Mouse (Mus musculus): ENCODE measurements around the gene Wdr95. TPM values are rescaled to one million over a fixed set of nuclear protein-coding genes. Genes with fewer than 3 reads are reported as not detected.

The Wdr95 gene
- total and polyA plus RNA-seq, 2 experiments = not detected

- TF ChIP-seq CTCF (IDR thresholded peaks at IDR 0.05; ENCODE audit: low read depth, low read length) (no peak), POLR2A (IDR thresholded peaks at IDR 0.05; ENCODE audit: extremely low read depth, insufficient read depth, low read length) (no peak)
- H3K27me3 ChIP-seq (ENCODE audit: control insufficient read depth, insufficient read depth, low read length) = no peaks in the 10 kb centered on the region; the same call in 1 of the 2 replicates
- no peaks in the 10 kb centered on the region; the same call in 1 of the 2 replicates for H3K4me1 ChIP-seq (ENCODE audit: control insufficient read depth, insufficient read depth, low read length)
- no peaks in the 10 kb centered on the region for H3K79me2 ChIP-seq (ENCODE audit: control insufficient read depth, insufficient read depth, low read length)
- H3K27ac ChIP-seq (replicated peaks; ENCODE audit: insufficient read depth, low read depth, low read length) = no peak overlapping the region
- 73% methylated on average over 3 of the region's 3 CpGs for WGBS
- H3K4me3 ChIP-seq (ENCODE audit: insufficient read depth, low read depth, low read length) = no peak overlapping the region
- no peak for DNase-seq (ENCODE audit: extremely low read depth, low read depth, low spot score)
- no peaks in the 10 kb centered on the region for H3K36me3 ChIP-seq (ENCODE audit: control insufficient read depth, insufficient read depth, low read length)
- no peak overlapping the region for H3K9ac ChIP-seq (ENCODE audit: low read depth, low read length)
These were observed 15.8 kb upstream of the Wdr95 start for GRCm38 (mm10) chr5:149512695-149513094.

GRCm38 (mm10) chr5:149513438-149514086 lies 14.9 kb upstream of the Wdr95 start:
- H3K4me1 ChIP-seq (ENCODE audit: control insufficient read depth, insufficient read depth, low read length) = no peaks in the 10 kb centered on the region; the same call in 1 of the 2 replicates
- no peak overlapping the region for H3K4me3 ChIP-seq (ENCODE audit: insufficient read depth, low read depth, low read length)
- H3K79me2 ChIP-seq (ENCODE audit: control insufficient read depth, insufficient read depth, low read length) = no peaks in the 10 kb centered on the region
- H3K9ac ChIP-seq (ENCODE audit: low read depth, low read length) = no peak overlapping the region
- no peak for DNase-seq (ENCODE audit: extremely low read depth, low read depth, low spot score)
- no peak overlapping the region for H3K27ac ChIP-seq (replicated peaks; ENCODE audit: insufficient read depth, low read depth, low read length)
- H3K27me3 ChIP-seq (ENCODE audit: control insufficient read depth, insufficient read depth, low read length) = no peaks in the 10 kb centered on the region; the same call in 1 of the 2 replicates
- TF ChIP-seq POLR2A (IDR thresholded peaks at IDR 0.05; ENCODE audit: extremely low read depth, insufficient read depth, low read length) (no peak), CTCF (IDR thresholded peaks at IDR 0.05; ENCODE audit: low read depth, low read length) (no peak)
- 67% methylated on average over 9 of the region's 9 CpGs for WGBS
- no peaks in the 10 kb centered on the region for H3K36me3 ChIP-seq (ENCODE audit: control insufficient read depth, insufficient read depth, low read length)

- TF ChIP-seq CTCF (IDR thresholded peaks at IDR 0.05; ENCODE audit: low read depth, low read length) = no peak
- no peak for TF ChIP-seq POLR2A (IDR thresholded peaks at IDR 0.05; ENCODE audit: extremely low read depth, insufficient read depth, low read length)
- no peaks in the 10 kb centered on the region for H3K79me2 ChIP-seq (ENCODE audit: control insufficient read depth, insufficient read depth, low read length)
- no peaks in the 10 kb centered on the region for H3K36me3 ChIP-seq (ENCODE audit: control insufficient read depth, insufficient read depth, low read length)
- no peak overlapping the region for H3K4me3 ChIP-seq (ENCODE audit: insufficient read depth, low read depth, low read length)
- 39% methylated on average over 14 of the region's 14 CpGs for WGBS
- H3K9ac ChIP-seq (ENCODE audit: low read depth, low read length) = no peak overlapping the region
- H3K4me1 ChIP-seq (ENCODE audit: control insufficient read depth, insufficient read depth, low read length) = no peaks in the 10 kb centered on the region; the same call in 1 of the 2 replicates
- no peaks in the 10 kb centered on the region; the same call in 1 of the 2 replicates for H3K27me3 ChIP-seq (ENCODE audit: control insufficient read depth, insufficient read depth, low read length)
- DNase-seq (ENCODE audit: extremely low read depth, low read depth, low spot score) = no peak
- H3K27ac ChIP-seq (replicated peaks; ENCODE audit: insufficient read depth, low read depth, low read length) = no peak overlapping the region
These were observed 14.3 kb upstream of the Wdr95 start for GRCm38 (mm10) chr5:149514087-149514671.

- no peaks in the 10 kb centered on the region; the same call in 1 of the 2 replicates for H3K4me1 ChIP-seq (ENCODE audit: control insufficient read depth, insufficient read depth, low read length)
- H3K27me3 ChIP-seq (ENCODE audit: control insufficient read depth, insufficient read depth, low read length) = no peaks in the 10 kb centered on the region; the same call in 1 of the 2 replicates
- H3K9ac ChIP-seq (ENCODE audit: low read depth, low read length) = no peak overlapping the region
- no peaks in the 10 kb centered on the region for H3K79me2 ChIP-seq (ENCODE audit: control insufficient read depth, insufficient read depth, low read length)
- no peak for DNase-seq (ENCODE audit: extremely low read depth, low read depth, low spot score)
- H3K36me3 ChIP-seq (ENCODE audit: control insufficient read depth, insufficient read depth, low read length) = no peaks in the 10 kb centered on the region
- H3K27ac ChIP-seq (replicated peaks; ENCODE audit: insufficient read depth, low read depth, low read length) = no peak overlapping the region
- TF ChIP-seq CTCF (IDR thresholded peaks at IDR 0.05; ENCODE audit: low read depth, low read length) (no peak), POLR2A (IDR thresholded peaks at IDR 0.05; ENCODE audit: extremely low read depth, insufficient read depth, low read length) (no peak)
- 76% methylated on average over 3 of the region's 3 CpGs for WGBS
- H3K4me3 ChIP-seq (ENCODE audit: insufficient read depth, low read depth, low read length) = no peak overlapping the region
These were observed 13.6 kb upstream of the Wdr95 start for GRCm38 (mm10) chr5:149514890-149515289.

GRCm38 (mm10) chr5:149517116-149517515 lies 11.4 kb upstream of the Wdr95 start:
- WGBS = 75% methylated on average over 6 of the region's 6 CpGs
- TF ChIP-seq CTCF (IDR thresholded peaks at IDR 0.05; ENCODE audit: low read depth, low read length) (no peak), POLR2A (IDR thresholded peaks at IDR 0.05; ENCODE audit: extremely low read depth, insufficient read depth, low read length) (no peak)
- DNase-seq (ENCODE audit: extremely low read depth, low read depth, low spot score) = no peak
- no peaks in the 10 kb centered on the region for H3K36me3 ChIP-seq (ENCODE audit: control insufficient read depth, insufficient read depth, low read length)
- H3K27me3 ChIP-seq (ENCODE audit: control insufficient read depth, insufficient read depth, low read length) = no peaks in the 10 kb centered on the region; the same call in 1 of the 2 replicates
- no peak overlapping the region for H3K27ac ChIP-seq (replicated peaks; ENCODE audit: insufficient read depth, low read depth, low read length)
- no peak overlapping the region for H3K9ac ChIP-seq (ENCODE audit: low read depth, low read length)
- no peak overlapping the region for H3K4me3 ChIP-seq (ENCODE audit: insufficient read depth, low read depth, low read length)
- H3K79me2 ChIP-seq (ENCODE audit: control insufficient read depth, insufficient read depth, low read length) = no peaks in the 10 kb centered on the region
- H3K4me1 ChIP-seq (ENCODE audit: control insufficient read depth, insufficient read depth, low read length) = no peaks in the 10 kb centered on the region; the same call in 1 of the 2 replicates

GRCm38 (mm10) chr5:149520806-149521205 lies 7.7 kb upstream of the Wdr95 start:
- no peaks in the 10 kb centered on the region for H3K4me1 ChIP-seq (ENCODE audit: control insufficient read depth, insufficient read depth, low read length)
- no peak for DNase-seq (ENCODE audit: extremely low read depth, low read depth, low spot score)
- WGBS = 86% methylated on average over 5 of the region's 5 CpGs
- no peak overlapping the region for H3K4me3 ChIP-seq (ENCODE audit: insufficient read depth, low read depth, low read length)
- no peaks in the 10 kb centered on the region for H3K79me2 ChIP-seq (ENCODE audit: control insufficient read depth, insufficient read depth, low read length)
- TF ChIP-seq CTCF (IDR thresholded peaks at IDR 0.05; ENCODE audit: low read depth, low read length) = no peak
- no peak for TF ChIP-seq POLR2A (IDR thresholded peaks at IDR 0.05; ENCODE audit: extremely low read depth, insufficient read depth, low read length)
- H3K36me3 ChIP-seq (ENCODE audit: control insufficient read depth, insufficient read depth, low read length) = no peaks in the 10 kb centered on the region
- no peaks in the 10 kb centered on the region for H3K27me3 ChIP-seq (ENCODE audit: control insufficient read depth, insufficient read depth, low read length)
- H3K27ac ChIP-seq (replicated peaks; ENCODE audit: insufficient read depth, low read depth, low read length) = no peak overlapping the region
- no peak overlapping the region for H3K9ac ChIP-seq (ENCODE audit: low read depth, low read length)

All from liver, adult 2 months (tissue).